Mouse (Mus musculus) olfactory bulb, adult 2 months (tissue): Measurements from ENCODE around the gene Vps35. TPM values are rescaled to one million over a fixed set of nuclear protein-coding genes. Genes with fewer than 3 reads are reported as not detected.

Experiments
- H3K27ac ChIP-seq: fragments of 200-500 bp; 2 replicates; pipeline ENCODE4 v1.5.1; 2012; ENCODE audit warnings: low read depth, low read length; ENCODE audit not compliant: insufficient read depth
- H3K4me1 ChIP-seq: fragments of 200-500 bp; 2 replicates; pipeline ENCODE4 v1.6.1; 2012; ENCODE audit warnings: low read length; ENCODE audit not compliant: control insufficient read depth, insufficient read depth
- H3K4me3 ChIP-seq: fragments of 200-500 bp; 2 replicates; pipeline ENCODE4 v1.5.1; 2012; ENCODE audit warnings: mild to moderate bottlenecking, low read depth, low read length, moderate library complexity; ENCODE audit not compliant: insufficient read depth
- CTCF ChIP-seq: fragments of 200-500 bp; IDR thresholded peaks from 2 replicates; pipeline ENCODE4 v1.5.1; 2012; ENCODE audit warnings: low read depth, mild to moderate bottlenecking, low read length, moderate library complexity; ENCODE audit not compliant: insufficient read depth
- POLR2A ChIP-seq: fragments of 200-500 bp; IDR thresholded peaks from 2 replicates; pipeline ENCODE4 v1.6.1; 2012; ENCODE audit warnings: mild to moderate bottlenecking, low read depth, low read length, moderate library complexity; ENCODE audit not compliant: insufficient read depth
- WGBS: fragments of 180-500 bp; shearing (Covaris S2); methylation state at CpG from one replicate; pipeline ENCODE4 v1.1.7; 2018; 5-methylcytosine and 5-hydroxymethylcytosine counted together
- polyA plus RNA-seq: library from polyadenylated mRNA; stranded (reverse); fragments of >200 nt; gene quantifications from 2 replicates; pipeline ENCODE4 v1.2.4, GENCODE M21; 2012; ENCODE audit warnings: low replicate concordance; ENCODE audit not compliant: missing spikeins, insufficient read depth, insufficient read length

Vps35 gene
- polyA plus RNA-seq: not detected in 2 replicates

DNA sequence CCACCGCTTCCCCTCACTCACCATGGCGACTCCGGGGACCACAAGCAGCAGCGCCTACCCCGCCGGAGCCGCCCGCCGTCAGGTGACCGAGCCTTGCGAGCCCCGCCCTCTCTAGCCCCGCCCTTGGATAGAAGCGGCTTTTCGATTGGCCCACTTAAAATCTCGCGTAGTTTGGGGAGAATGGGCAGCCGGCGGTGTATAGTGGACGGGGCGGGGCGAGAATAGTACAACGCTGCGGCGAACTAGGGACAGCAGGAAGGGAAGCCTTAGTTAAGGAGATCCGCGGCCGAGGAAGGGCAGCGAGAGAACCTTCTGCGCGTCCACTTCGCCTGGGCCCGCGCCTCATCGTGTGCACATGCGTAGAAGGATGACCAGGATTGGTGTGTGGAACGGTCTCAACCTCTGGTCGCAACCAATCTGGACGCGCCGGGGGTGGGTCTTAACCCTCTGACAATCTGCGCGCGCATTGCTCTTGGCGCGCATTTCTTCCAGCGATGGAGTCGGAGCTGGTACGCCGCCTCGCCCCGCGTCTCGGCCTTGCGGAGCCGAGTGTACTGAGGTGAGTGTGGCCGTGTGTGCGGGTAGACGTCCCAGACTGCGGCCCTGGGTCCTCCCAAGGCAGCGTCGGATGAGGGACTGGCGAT lies at the start of gene Vps35, which contains the start of gene Orc6:
Gene Vps35, minus strand, starts transcription at position 369 of the 644 bp plus-strand sequence.
Gene Orc6, plus strand, starts transcription at position 199 of the 644 bp plus-strand sequence.
- Histone ChIP-seq H3K27ac (peak within 1 kb of the TSS; percentile 99), H3K4me1 (no peaks in the 10 kb centered on the region), H3K4me3 (peak within 1 kb of the TSS; percentile 70)
- no peak for TF ChIP-seq CTCF
- peak; percentile 77 for TF ChIP-seq POLR2A
- under 1% methylated on average over 63 of the region's 63 CpGs for WGBS

DNA sequence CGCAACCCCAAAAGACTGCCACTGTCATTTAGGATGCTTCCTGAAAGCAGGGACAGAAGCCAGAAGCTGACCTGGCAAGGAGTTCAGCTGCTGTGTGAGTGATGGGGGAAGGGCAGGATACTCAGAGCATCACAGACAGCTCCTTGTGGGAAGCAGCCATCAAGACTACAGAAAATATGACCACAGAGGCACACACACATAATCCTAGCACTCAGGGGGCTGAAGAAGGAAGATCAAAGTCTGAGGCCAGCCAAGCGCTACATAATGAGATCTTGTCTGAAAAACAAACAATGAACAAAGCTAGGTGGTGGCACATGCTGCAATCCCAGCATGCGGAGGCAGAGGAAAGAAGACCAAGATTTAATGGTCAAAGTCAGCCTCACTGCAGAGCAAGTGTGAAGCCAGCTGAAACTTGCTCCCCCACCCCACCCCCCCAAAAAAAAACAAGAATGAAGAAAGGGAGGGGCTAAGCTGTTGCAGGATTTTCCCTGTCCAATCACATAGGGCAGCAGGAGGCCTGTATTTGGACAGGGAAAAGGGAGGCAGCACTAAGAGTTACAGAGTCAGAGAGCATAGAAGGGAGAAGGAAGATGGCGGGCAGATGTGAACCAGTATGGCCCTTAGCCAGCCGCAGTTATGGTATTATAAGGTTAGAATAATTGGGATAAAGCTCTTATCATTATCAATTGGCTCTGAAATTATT lies 40.4 kb upstream of the Vps35 start:
- 69% methylated on average over 5 of the region's 5 CpGs for WGBS
- TF ChIP-seq POLR2A (no peak), CTCF (no peak)
- Histone ChIP-seq H3K27ac (no peak overlapping the region), H3K4me1 (no peaks in the 10 kb centered on the region), H3K4me3 (no peak overlapping the region)

DNA sequence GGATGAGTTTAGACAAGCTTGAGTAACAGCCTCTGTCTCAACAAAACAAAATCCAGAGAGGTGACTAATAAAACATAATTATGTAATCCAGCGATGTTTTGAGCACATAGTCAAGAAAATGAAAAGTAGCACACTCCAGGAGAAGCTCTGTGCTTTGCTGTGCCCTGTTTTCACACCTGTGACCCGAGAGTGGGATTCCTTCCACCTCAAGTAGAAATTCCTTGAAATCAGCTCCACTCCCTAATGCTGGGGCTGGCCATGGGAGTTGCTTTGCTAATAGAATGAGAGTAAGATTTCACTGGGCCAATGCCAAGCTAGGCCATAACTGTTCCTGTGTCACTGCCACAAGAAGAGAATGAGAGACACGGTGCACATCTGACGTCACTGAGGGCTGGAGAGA lies 38.1 kb upstream of the Vps35 start:
- H3K4me3 ChIP-seq: no peak overlapping the region
- H3K4me1 ChIP-seq: no peaks in the 10 kb centered on the region
- WGBS: 79% methylated on average over 4 of the region's 4 CpGs
- H3K27ac ChIP-seq: no peak overlapping the region
- TF ChIP-seq POLR2A (no peak), CTCF (no peak)

DNA sequence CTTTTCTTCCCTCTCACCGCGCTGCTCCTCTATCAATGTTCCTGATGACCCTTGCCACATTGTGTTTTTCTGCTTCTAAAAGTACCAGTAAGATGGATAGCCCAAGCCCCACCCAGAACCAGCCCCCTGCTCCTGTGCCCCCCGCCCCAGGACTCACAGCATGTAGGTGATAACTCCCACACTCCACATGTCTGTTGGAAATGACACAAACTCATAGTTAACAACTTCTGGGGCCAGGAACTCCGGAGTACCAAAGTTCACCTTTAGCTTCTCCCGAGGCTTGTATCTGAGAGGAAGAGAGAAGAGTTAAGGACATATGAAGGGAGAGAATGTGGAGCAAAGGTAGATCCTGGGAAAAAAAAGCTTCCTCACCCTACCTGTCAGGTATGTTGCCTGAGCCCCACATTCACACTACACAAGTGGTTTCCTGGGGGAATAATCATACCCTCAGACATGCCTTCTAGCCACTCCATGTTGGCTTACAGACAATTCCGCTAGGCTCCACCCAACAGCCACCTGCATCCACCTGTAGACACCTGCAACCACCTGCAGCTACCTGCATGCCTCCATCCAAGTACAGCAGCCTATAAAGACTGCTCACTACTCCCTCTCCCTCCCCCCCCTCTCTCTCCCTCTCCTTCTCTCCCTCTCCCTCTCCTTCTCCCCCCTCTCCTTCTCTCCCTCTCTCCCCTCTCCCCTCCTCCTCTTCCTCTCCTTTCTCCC lies 36.8 kb upstream of the Vps35 start:
- H3K4me3 ChIP-seq: no peak overlapping the region
- H3K4me1 ChIP-seq: no peaks in the 10 kb centered on the region
- WGBS: 85% methylated on average over 6 of the region's 6 CpGs
- TF ChIP-seq POLR2A (no peak), CTCF (no peak)
- no peak overlapping the region for H3K27ac ChIP-seq

DNA sequence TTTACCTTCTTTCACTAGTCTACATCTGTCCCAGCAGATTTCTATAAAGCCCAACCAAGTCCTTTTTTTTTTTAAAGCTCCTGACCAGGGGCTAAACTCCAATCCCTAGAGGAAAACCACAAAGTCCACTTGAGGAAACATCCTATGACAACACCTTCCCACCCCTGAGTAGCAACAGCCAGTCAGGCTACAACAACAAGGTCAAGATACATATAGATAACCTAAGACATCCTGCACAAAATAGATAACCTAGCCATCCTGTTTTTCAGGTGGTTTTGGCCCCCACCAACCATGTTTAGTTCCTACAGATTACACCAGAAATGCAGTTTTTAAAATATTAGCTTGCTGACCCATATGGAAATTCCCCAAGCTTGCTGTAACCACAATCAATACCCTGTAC lies 35.5 kb upstream of the Vps35 start:
- Histone ChIP-seq H3K4me3 (no peak overlapping the region), H3K27ac (no peak overlapping the region)
- TF ChIP-seq CTCF: no peak
- TF ChIP-seq POLR2A: no peak

DNA sequence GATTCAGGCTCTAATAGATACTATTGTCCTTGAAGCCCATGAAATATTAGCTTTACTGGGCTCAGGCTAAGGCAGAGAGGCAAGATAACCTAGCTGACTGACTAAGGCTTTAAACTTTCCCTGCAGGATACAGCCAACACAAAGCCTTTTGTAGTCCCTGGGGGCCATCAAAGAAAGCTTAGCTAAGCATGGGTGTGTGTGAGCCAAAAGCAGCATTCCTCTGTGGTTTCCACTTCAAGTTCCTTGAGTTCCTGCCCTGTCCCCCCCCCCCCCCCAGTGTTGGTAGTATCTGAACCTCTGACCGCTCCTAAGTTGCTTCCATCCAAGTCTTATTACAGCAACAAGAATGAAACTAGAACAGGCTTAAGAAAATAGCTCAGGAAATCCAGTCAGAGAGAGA lies 29.9 kb upstream of the Vps35 start:
- Histone ChIP-seq H3K4me3 (no peak overlapping the region), H3K27ac (no peak overlapping the region), H3K4me1 (no peaks in the 10 kb centered on the region)
- WGBS: 72% methylated on average over 1 of the region's 1 CpGs
- TF ChIP-seq CTCF (no peak), POLR2A (no peak)

More for the DNA sequence above, 35.5 kb upstream of the Vps35 start:
- no peaks in the 10 kb centered on the region for H3K4me1 ChIP-seq

DNA sequence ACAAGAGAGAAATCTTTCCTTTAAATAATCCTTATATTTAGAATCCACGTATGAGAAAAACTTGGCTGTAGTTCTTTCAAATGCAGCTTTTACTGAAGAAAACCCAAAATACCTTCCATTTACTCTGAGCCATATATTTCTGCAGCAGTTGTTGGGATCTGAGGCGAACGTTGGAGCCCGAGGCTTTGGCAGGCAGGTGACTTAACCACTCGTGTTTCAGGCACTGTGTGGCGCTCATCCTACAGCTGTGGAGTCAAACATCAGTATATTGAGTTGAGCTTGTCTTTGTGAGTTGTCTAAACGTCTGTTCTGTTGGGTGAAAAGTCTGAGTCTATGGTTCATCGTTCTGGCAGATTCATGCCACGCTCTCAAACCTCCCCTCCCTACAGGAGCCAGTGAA lies 27.4 kb upstream of the Vps35 start:
- no peak overlapping the region for H3K4me3 ChIP-seq
- WGBS: 79% methylated on average over 9 of the region's 9 CpGs
- TF ChIP-seq CTCF: no peak
- no peak for TF ChIP-seq POLR2A
- H3K4me1 ChIP-seq: no peaks in the 10 kb centered on the region
- H3K27ac ChIP-seq: no peak overlapping the region

DNA sequence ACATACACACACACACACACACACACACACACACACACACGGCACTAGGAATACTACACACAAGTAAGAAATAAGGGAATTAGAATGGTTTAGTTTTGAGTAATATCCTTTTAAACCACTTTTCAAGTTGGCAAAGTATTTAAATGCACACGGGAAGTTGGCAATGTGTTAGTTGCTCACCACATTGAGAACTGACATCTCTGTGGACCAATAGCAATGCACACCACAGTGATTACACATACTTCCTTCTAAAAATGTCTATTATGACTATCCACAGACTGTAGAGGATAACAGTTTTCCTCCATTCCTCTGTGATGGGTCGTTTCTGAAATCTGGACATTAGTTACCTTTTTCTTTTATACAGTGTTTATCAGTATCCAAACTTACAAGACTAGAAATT lies 23.5 kb upstream of the Vps35 start:
- H3K27ac ChIP-seq: no peak overlapping the region
- WGBS: 71% methylated on average over 3 of the region's 3 CpGs

DNA sequence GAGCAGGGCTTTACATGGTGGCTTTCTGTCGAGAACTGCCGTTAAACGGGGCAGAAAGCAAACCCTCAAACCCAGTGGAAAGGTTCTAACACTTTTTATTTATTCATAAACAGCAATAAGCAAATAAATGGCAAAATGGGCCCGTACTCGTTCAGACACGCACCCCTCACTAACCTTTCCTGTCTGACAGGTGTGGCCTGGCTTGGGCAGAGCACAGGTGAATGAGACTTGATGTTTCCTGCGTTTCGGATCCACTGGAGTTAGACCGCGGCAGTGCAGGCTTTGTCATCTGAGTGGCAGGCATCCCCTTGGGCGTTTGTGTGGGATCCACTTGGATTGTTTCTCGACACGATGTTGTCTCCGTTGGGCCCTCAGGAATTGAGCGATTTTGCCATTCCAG lies 22.4 kb upstream of the Vps35 start:
- WGBS: 91% methylated on average over 15 of the region's 15 CpGs
- Histone ChIP-seq H3K27ac (no peak overlapping the region), H3K4me3 (no peak overlapping the region), H3K4me1 (no peaks in the 10 kb centered on the region)
- TF ChIP-seq CTCF: no peak
- TF ChIP-seq POLR2A: no peak

More for the DNA sequence above, 23.5 kb upstream of the Vps35 start:
- no peak for TF ChIP-seq POLR2A
- TF ChIP-seq CTCF: no peak
- no peaks in the 10 kb centered on the region for H3K4me1 ChIP-seq
- no peak overlapping the region for H3K4me3 ChIP-seq
